Comparison of ENCODE assay signal across 32 mouse cellular contexts in the genomic region with DNA sequence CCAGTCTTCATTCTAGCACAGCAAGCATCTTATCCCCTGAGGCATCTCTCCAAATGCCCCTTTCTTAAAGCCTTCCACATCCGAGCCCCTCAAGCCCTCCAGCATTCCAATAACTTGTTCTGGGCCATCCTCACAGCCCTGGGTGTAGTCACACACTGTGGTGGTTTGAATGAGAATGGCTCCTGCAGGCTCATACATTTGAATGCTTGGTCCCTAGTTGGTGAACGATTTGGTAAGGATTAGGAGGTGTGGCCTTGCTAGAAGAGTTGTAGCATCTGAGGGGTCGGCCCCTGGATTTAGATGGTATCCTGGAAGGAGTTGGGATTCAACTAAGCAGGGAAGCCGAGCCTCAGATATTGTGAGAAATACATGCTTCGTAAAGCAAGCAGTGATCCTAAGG. TPM values are rescaled to one million over a fixed set of nuclear protein-coding genes. Genes with fewer than 3 reads are reported as not detected.
"Had no signal": no experiment of that assay in that cellular context is flagged by ENCODE, and none has a peak within 500 bp of the region (broad histone marks: within the 10 kb centered on the region; RNA-seq: fewer than 3 reads in every experiment).

No protein-coding gene starts in this region.

- H3K4me3 ChIP-seq: gastrocnemius, adult 2 months; heart, embryonic 10.5 days; heart, embryonic 12.5 days; hindbrain, embryonic 10.5 days; hindbrain, embryonic 12.5 days; intestine, embryonic 15.5 days; limb, embryonic 13.5 days; limb, embryonic 15.5 days; liver, embryonic 12.5 days had no signal

- H3K27me3 ChIP-seq: heart, embryonic 12.5 days; hindbrain, embryonic 12.5 days; intestine, embryonic 15.5 days; limb, embryonic 13.5 days; limb, embryonic 15.5 days; liver, embryonic 12.5 days had no signal

- H3K27ac ChIP-seq: gastrocnemius, adult 2 months; heart, embryonic 10.5 days; hindbrain, embryonic 10.5 days; hindbrain, embryonic 12.5 days; hindbrain, embryonic 14.5 days; intestine, embryonic 15.5 days; kidney, postnatal 0 days; limb, embryonic 13.5 days; limb, embryonic 15.5 days; liver, embryonic 12.5 days; liver, embryonic 14.5 days had no signal

- H3K9me3 ChIP-seq: heart, embryonic 10.5 days; heart, embryonic 12.5 days; hindbrain, embryonic 10.5 days; hindbrain, embryonic 12.5 days; intestine, embryonic 15.5 days; limb, embryonic 13.5 days; limb, embryonic 15.5 days; liver, embryonic 12.5 days had no signal

- H3K36me3 ChIP-seq: heart, embryonic 10.5 days; heart, embryonic 12.5 days; hindbrain, embryonic 10.5 days; hindbrain, embryonic 12.5 days; intestine, embryonic 15.5 days; limb, embryonic 13.5 days; limb, embryonic 15.5 days; liver, embryonic 12.5 days had no signal

- H3K4me1 ChIP-seq: liver, embryonic 12.5 days had no signal

- ATAC-seq: hindbrain, embryonic 16.5 days; inflammation-experienced regulatory T-cells, adult 6 months; intestine, embryonic 15.5 days; intestine, postnatal 0 days; liver, embryonic 12.5 days had no signal

- DNase-seq: gastrocnemius, adult 2 months; gastrocnemius, postnatal 10 days; gastrocnemius, postnatal 25 days; heart, adult 18-20 months; heart, postnatal 10 days; heart, postnatal 4 days; kidney, adult 18-20 months; kidney, postnatal 14 days; kidney, postnatal 4 days; layer of hippocampus, adult 9-11 months; layer of hippocampus, postnatal 36 days; left cerebral cortex, postnatal 4 days had no signal

- H3K9ac ChIP-seq: heart, embryonic 12.5 days; hindbrain, embryonic 12.5 days; hindbrain, embryonic 14.5 days; intestine, embryonic 15.5 days; limb, embryonic 13.5 days; limb, embryonic 15.5 days; liver, embryonic 12.5 days; liver, embryonic 14.5 days had no signal

RNA-seq across cellular contexts. Expression of a gene that starts 42.0 kb away (rescaled TPM):
- total RNA-seq: gastrocnemius, adult 2 months; gastrocnemius, postnatal 10 days; gastrocnemius, postnatal 25 days; gastrocnemius, postnatal 4 days; heart, postnatal 25 days; heart, postnatal 4 days; layer of hippocampus, postnatal 14 days; layer of hippocampus, postnatal 36 days; left cerebral cortex, adult 18-20 months; left cerebral cortex, postnatal 25 days; left cerebral cortex, postnatal 4 days had no signal
- polyA plus RNA-seq: heart, embryonic 10.5 days; hindbrain, embryonic 10.5 days; hindbrain, embryonic 12.5 days; hindbrain, embryonic 14.5 days; hindbrain, embryonic 16.5 days; inflammation-experienced regulatory T-cells, adult 6 months; intestine, embryonic 15.5 days; intestine, postnatal 0 days; limb, embryonic 11.5 days; limb, embryonic 13.5 days; limb, embryonic 15.5 days; liver, embryonic 12.5 days had no signal
